Mouse (Mus musculus): ENCODE results near the gene Hoxa2.

The Hoxa2 gene

GRCm38 (mm10) chr6:52164626-52165440 is at the start of gene Hoxa2:
Gene Hoxa2, minus strand, starts transcription at chr6:52164831.
- DNase-seq (ENCODE audit: extremely low spot score, low read depth, low spot score): no peak

- no peak for DNase-seq (ENCODE audit: extremely low spot score, low read depth, low spot score)
Measured at GRCm38 (mm10) chr6:52214271-52214670, 49.6 kb upstream of the Hoxa2 start.

- peak; percentile 91 for DNase-seq (ENCODE audit: extremely low spot score, low read depth, low spot score)
Measured at GRCm38 (mm10) chr6:52213119-52213986, 48.7 kb upstream of the Hoxa2 start, which contains the start of the genes Hoxa3 and Gm28308. Gene Hoxa3, minus strand, starts transcription at chr6:52213336. Gene Gm28308, minus strand, starts transcription at chr6:52213339.

GRCm38 (mm10) chr6:52212556-52213118 is 48.0 kb upstream of the Hoxa2 start:
- DNase-seq (ENCODE audit: extremely low spot score, low read depth, low spot score): no peak

GRCm38 (mm10) chr6:52211961-52212360 is 47.3 kb upstream of the Hoxa2 start:
- no peak for DNase-seq (ENCODE audit: extremely low spot score, low read depth, low spot score)

- no peak for DNase-seq (ENCODE audit: extremely low spot score, low read depth, low spot score)
Measured at GRCm38 (mm10) chr6:52211170-52211935, 46.7 kb upstream of the Hoxa2 start.

GRCm38 (mm10) chr6:52209685-52210046 is 45.0 kb upstream of the Hoxa2 start:
- no peak for DNase-seq (ENCODE audit: extremely low spot score, low read depth, low spot score)

- no peak for DNase-seq (ENCODE audit: extremely low spot score, low read depth, low spot score)
Measured at GRCm38 (mm10) chr6:52208868-52209684, 44.4 kb upstream of the Hoxa2 start.

GRCm38 (mm10) chr6:52208072-52208867 is 43.6 kb upstream of the Hoxa2 start, which contains the start of gene Hoxa6:
Gene Hoxa6, minus strand, starts transcription at chr6:52208722.
- DNase-seq (ENCODE audit: extremely low spot score, low read depth, low spot score): no peak

- no peak for DNase-seq (ENCODE audit: extremely low spot score, low read depth, low spot score)
Measured at GRCm38 (mm10) chr6:52207684-52207976, 43.0 kb upstream of the Hoxa2 start.

GRCm38 (mm10) chr6:52206882-52207683 is 42.5 kb upstream of the Hoxa2 start:
- DNase-seq (ENCODE audit: extremely low spot score, low read depth, low spot score): no peak

GRCm38 (mm10) chr6:52205638-52206621 is 41.3 kb upstream of the Hoxa2 start:
- DNase-seq (ENCODE audit: extremely low spot score, low read depth, low spot score): no peak

GRCm38 (mm10) chr6:52205221-52205620 is 40.6 kb upstream of the Hoxa2 start:
- DNase-seq (ENCODE audit: extremely low spot score, low read depth, low spot score): no peak

- DNase-seq (ENCODE audit: extremely low spot score, low read depth, low spot score): no peak
Measured at GRCm38 (mm10) chr6:52204050-52204752, 39.6 kb upstream of the Hoxa2 start, which contains the start of gene Hoxa5. Gene Hoxa5, minus strand, starts transcription at chr6:52204587.

- no peak for DNase-seq (ENCODE audit: extremely low spot score, low read depth, low spot score)
Measured at GRCm38 (mm10) chr6:52203371-52204049, 38.9 kb upstream of the Hoxa2 start.

- no peak for DNase-seq (ENCODE audit: extremely low spot score, low read depth, low spot score)
Measured at GRCm38 (mm10) chr6:52203121-52203370, 38.4 kb upstream of the Hoxa2 start.
